In the genomic region with DNA sequence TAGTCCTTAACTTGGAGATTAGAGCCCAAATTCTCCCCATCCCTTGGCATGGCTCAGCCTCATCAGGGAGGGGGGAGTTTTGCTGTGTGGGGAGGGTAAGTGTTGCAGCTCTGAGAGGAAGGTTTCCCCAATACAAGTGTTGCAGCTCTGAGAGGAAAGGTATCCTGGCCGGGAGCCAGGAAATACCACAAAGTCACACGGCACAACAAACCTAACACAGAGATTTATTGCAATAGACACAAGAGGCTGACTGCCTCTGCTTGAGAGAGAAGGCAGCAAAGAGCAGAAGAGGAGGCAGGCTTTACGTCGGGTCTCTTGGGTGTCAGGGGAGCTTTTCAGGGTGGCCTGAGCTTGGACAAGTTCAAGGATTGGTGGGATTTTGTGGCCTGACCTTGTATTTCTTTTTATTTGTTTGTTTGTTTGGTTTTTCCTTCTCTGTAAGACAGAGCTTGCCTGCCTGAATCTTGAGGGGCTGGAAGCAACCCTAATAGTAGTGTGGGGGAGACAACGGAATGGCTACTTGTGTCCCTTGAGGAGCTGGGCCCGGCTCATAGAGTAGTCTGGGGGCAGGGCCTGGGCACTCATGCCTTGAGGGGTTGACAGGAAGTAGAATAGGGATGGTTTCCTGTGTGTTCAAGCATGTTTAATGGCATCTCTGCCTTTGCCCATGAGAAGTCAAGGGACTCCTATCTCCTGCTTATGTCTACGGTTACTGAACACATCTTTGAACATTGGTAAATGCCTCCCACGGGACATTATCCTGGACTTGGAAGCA, we compare ENCODE assay signal across 15 mouse cellular contexts.
DNase-seq lines count a peak whose midpoint lies in the region; ATAC-seq and TF ChIP-seq lines count a peak whose summit lies in the region.
"Had no signal": no experiment of that assay in that cellular context is flagged by ENCODE, and none has a peak within 500 bp of the region (broad histone marks: within the 10 kb centered on the region; RNA-seq: fewer than 3 reads in every experiment).

No protein-coding gene starts in this region.

- intact Hi-C loops in left cerebral cortex, postnatal 10 days (cut with DNase I), result no loop called here

- H3K4me3 ChIP-seq in embryonic facial prominence, embryonic 14.5 days (ENCODE audit: low read depth, low read length), result no peak overlapping the region
- H3K4me3 ChIP-seq in embryonic facial prominence, embryonic 10.5 days, result no peak overlapping the region
- no peak overlapping the region for H3K4me3 ChIP-seq in kidney, adult 2 months (ENCODE audit: insufficient read depth, low read depth, low read length)
- H3K4me3 ChIP-seq: forebrain, embryonic 12.5 days; midbrain, embryonic 12.5 days; neural tube, embryonic 12.5 days; stomach, embryonic 15.5 days had no signal

- WGBS in embryonic facial prominence, embryonic 14.5 days, result 57% methylated on average over 8 of the region's 8 CpGs
- WGBS in embryonic facial prominence, embryonic 10.5 days, result 84% methylated on average over 8 of the region's 8 CpGs
- WGBS in kidney, adult 2 months, result 28% methylated on average over 8 of the region's 8 CpGs

- H3K36me3 ChIP-seq in embryonic facial prominence, embryonic 14.5 days (ENCODE audit: control insufficient read depth, insufficient read depth, low read length), result no peaks in the 10 kb centered on the region
- no peaks in the 10 kb centered on the region for H3K36me3 ChIP-seq in embryonic facial prominence, embryonic 10.5 days (replicated peaks)
- H3K36me3 ChIP-seq in kidney, adult 2 months (ENCODE audit: control insufficient read depth, insufficient read depth, low read length), result no peaks in the 10 kb centered on the region
- H3K36me3 ChIP-seq: forebrain, embryonic 12.5 days; midbrain, embryonic 12.5 days; neural tube, embryonic 12.5 days; stomach, embryonic 15.5 days had no signal

- no peak for TF ChIP-seq POLR2A in kidney, adult 2 months (IDR thresholded peaks at IDR 0.05; ENCODE audit: low read depth, low read length)

- no peak for ATAC-seq in embryonic facial prominence, embryonic 14.5 days (ENCODE audit: low read depth)

- no peak overlapping the region for H3K27ac ChIP-seq in embryonic facial prominence, embryonic 14.5 days (replicated peaks; ENCODE audit: low read depth, low read length)
- no peak overlapping the region for H3K27ac ChIP-seq in embryonic facial prominence, embryonic 10.5 days (replicated peaks)
- no peak overlapping the region for H3K27ac ChIP-seq in kidney, adult 2 months (ENCODE audit: insufficient read depth, low read depth, low read length)
- H3K27ac ChIP-seq: forebrain, embryonic 12.5 days; midbrain, embryonic 12.5 days; neural tube, embryonic 12.5 days; stomach, embryonic 15.5 days had no signal

- no peaks in the 10 kb centered on the region for H3K9me3 ChIP-seq in embryonic facial prominence, embryonic 14.5 days (ENCODE audit: control insufficient read depth, low read length)
- no peaks in the 10 kb centered on the region for H3K9me3 ChIP-seq in embryonic facial prominence, embryonic 10.5 days
- H3K9me3 ChIP-seq: forebrain, embryonic 12.5 days; midbrain, embryonic 12.5 days; neural tube, embryonic 12.5 days; stomach, embryonic 15.5 days had no signal

- H3K27me3 ChIP-seq in embryonic facial prominence, embryonic 14.5 days (replicated peaks; ENCODE audit: control insufficient read depth, insufficient read depth, low read length), result no peaks in the 10 kb centered on the region
- no peaks in the 10 kb centered on the region for H3K27me3 ChIP-seq in embryonic facial prominence, embryonic 10.5 days (replicated peaks; ENCODE audit: low read depth, poor library complexity, severe bottlenecking)
- no peaks in the 10 kb centered on the region for H3K27me3 ChIP-seq in kidney, adult 2 months (replicated peaks; ENCODE audit: control insufficient read depth, insufficient read depth, low read length)
- H3K27me3 ChIP-seq: forebrain, embryonic 12.5 days; midbrain, embryonic 12.5 days; neural tube, embryonic 12.5 days; stomach, embryonic 15.5 days had no signal

- no peak overlapping the region for H3K9ac ChIP-seq in embryonic facial prominence, embryonic 14.5 days (ENCODE audit: low read depth, low read length)
- H3K9ac ChIP-seq: forebrain, embryonic 12.5 days; midbrain, embryonic 12.5 days; neural tube, embryonic 12.5 days; stomach, embryonic 15.5 days had no signal

- TF ChIP-seq CTCF in kidney, adult 2 months (conservative IDR thresholded peaks at IDR 0.05; ENCODE audit: insufficient read depth, insufficient read length, low read depth, low read length), result no peak

- H3K4me1 ChIP-seq in embryonic facial prominence, embryonic 14.5 days (ENCODE audit: control insufficient read depth, insufficient read depth, low read length), result no peaks in the 10 kb centered on the region
- H3K4me1 ChIP-seq in embryonic facial prominence, embryonic 10.5 days, result no peaks in the 10 kb centered on the region
- no peaks in the 10 kb centered on the region for H3K4me1 ChIP-seq in kidney, adult 2 months (ENCODE audit: control insufficient read depth, insufficient read depth, low read length)
- H3K4me1 ChIP-seq: forebrain, embryonic 12.5 days; midbrain, embryonic 12.5 days; neural tube, embryonic 12.5 days had no signal

- no peak overlapping the region for H3K4me2 ChIP-seq in embryonic facial prominence, embryonic 14.5 days (ENCODE audit: low read depth, low read length)
- H3K4me2 ChIP-seq: forebrain, embryonic 12.5 days; midbrain, embryonic 12.5 days; neural tube, embryonic 12.5 days; stomach, embryonic 15.5 days had no signal

- peak; percentile 47 for DNase-seq in embryonic facial prominence, embryonic 14.5 days (ENCODE audit: low spot score)
- no peak for DNase-seq in embryonic facial prominence, embryonic 10.5 days (ENCODE audit: low spot score)
- peak; percentile 52 for DNase-seq in CD4-positive, CD25-positive, alpha-beta regulatory T cell, adult 2 months (ENCODE audit: low read depth, low spot score)
- peak; percentile 62 for DNase-seq in kidney, adult 2 months
- peak; percentile 20 to 49 for DNase-seq in lung, postnatal 4 days
- DNase-seq in left cerebral cortex, postnatal 10 days (ENCODE audit: extremely low spot score in 1 of 2, low spot score in 2 of 2), result no peak
- no peak for DNase-seq in frontal cortex, postnatal 10 days (ENCODE audit: low spot score in 2 of 2)
- no peak for DNase-seq in cerebellum, postnatal 10 days
- DNase-seq: adrenal gland, postnatal 36 days; cerebellum, adult 11-12 months; right cerebral cortex, postnatal 25 days had no signal

Comparison
In these comparisons a context has a peak if more than half of its experiments do, and no peak if none do; other contexts are left out.
1. DNase-seq: peak in embryonic facial prominence, embryonic 14.5 days (single experiment), CD4-positive, CD25-positive, alpha-beta regulatory T cell, adult 2 months (single experiment), kidney, adult 2 months (single experiment) and lung, postnatal 4 days (2 of 2); none in embryonic facial prominence, embryonic 10.5 days (single experiment), left cerebral cortex, postnatal 10 days (0 of 2), frontal cortex, postnatal 10 days (0 of 2) and cerebellum, postnatal 10 days (0 of 2).